Mouse (Mus musculus): ENCODE data around the gene Oas2.
A peak's percentile ranks its signal among the peaks of the same experiment; 100 is the strongest.

DNA sequence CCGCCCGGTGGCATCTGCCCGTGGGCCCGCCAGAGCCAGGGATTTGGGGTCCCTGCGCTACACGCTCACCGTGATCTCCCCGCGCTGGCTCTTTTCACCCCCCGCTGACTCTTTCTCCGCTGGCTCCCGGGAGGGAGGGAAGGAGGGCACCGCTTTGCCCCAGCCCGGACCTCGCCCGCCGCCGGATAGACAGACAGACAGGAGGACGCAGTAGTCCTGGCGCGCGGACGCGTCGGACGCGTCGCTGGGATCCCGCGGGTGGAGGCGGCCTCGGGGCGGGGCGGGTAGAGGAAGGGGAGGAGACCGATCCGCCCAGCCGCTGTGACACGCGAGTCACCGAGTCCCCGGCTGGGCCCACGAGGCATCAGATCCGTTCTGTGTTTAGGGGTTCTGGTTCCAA is 38.2 kb downstream of the Oas2 start:
- no peak for TF ChIP-seq CTCF (IDR thresholded peaks at IDR 0.05; ENCODE audit: borderline replicate concordance, insufficient read depth, low read depth, low read length)
- peak; percentile 61; the same call in 1 of the 2 replicates for TF ChIP-seq POLR2A (IDR thresholded peaks at IDR 0.05; ENCODE audit: borderline replicate concordance, insufficient read depth, low read length)

Data from cerebellum, adult 2 months (tissue).